Mouse (Mus musculus) CH12.LX (cell line): ENCODE measurements at regions not wholly inside any gene's neighbourhood (a gene's known extent, or its start where the extent isn't known, plus 50 kb on each side); places are given as distances from the start of the nearest gene placed in this dataset.

Source experiments
- DNase-seq: peaks from one replicate; pipeline ENCODE4 v3.0.0-alpha.2; 2013; ENCODE audit errors: extremely low read depth
- H3K27ac ChIP-seq: 2 replicates; pipeline ENCODE4 v1.5.1; 2012; ENCODE audit warnings: low read depth, mild to moderate bottlenecking, control low read depth, moderate library complexity; ENCODE audit not compliant: insufficient read depth
- H3K27me3 ChIP-seq: replicated peaks from 2 replicates; pipeline ENCODE3; 2012; ENCODE audit warnings: inconsistent platforms
- H3K36me3 ChIP-seq, 2 experiments: replicated peaks in 1 of 2; 2 replicates each; pipeline versions ENCODE3 to v1.6.1; 2012; ENCODE audit warnings: inconsistent platforms in 1 of 2, low read length in 1 of 2, mild to moderate bottlenecking in 1 of 2, mixed read lengths in 1 of 2, moderate library complexity in 1 of 2; ENCODE audit not compliant: control insufficient read depth in 1 of 2, insufficient read depth in 1 of 2
- H3K4me1 ChIP-seq, 2 experiments: 2 replicates each; pipeline ENCODE4 v1.6.1; 2012; ENCODE audit warnings: inconsistent platforms in 1 of 2, moderate library complexity in 1 of 2; ENCODE audit not compliant: insufficient read depth in 2 of 2, control insufficient read depth in 1 of 2
- H3K4me2 ChIP-seq: 2 replicates; pipeline ENCODE4 v1.6.1; 2012; ENCODE audit warnings: low read depth, mild to moderate bottlenecking, control low read depth; ENCODE audit not compliant: poor library complexity, insufficient read depth, severe bottlenecking
- H3K4me3 ChIP-seq, 3 experiments: fragments of 150-350 bp in 1 of 3; sonication (generic) in 1 of 3; replicated peaks in 1 of 3; 2 replicates each; pipeline versions ENCODE3 to v1.5.1; 2011 to 2012; ENCODE audit warnings: low read depth in 2 of 3, low read length in 2 of 3, mild to moderate bottlenecking in 2 of 3, moderate library complexity in 2 of 3, control low read depth in 1 of 3, improper control_type of control experiment in 1 of 3, inconsistent platforms in 1 of 3, mixed read lengths in 1 of 3; ENCODE audit not compliant: poor library complexity in 1 of 3
- H3K79me2 ChIP-seq: replicated peaks from 2 replicates; pipeline ENCODE4 v1.6.1; 2012; ENCODE audit warnings: mild to moderate bottlenecking, moderate library complexity; ENCODE audit not compliant: control insufficient read depth, poor library complexity, insufficient read depth, severe bottlenecking; ENCODE audit errors: extremely low read depth
- H3K9ac ChIP-seq: 2 replicates; pipeline ENCODE4 v1.6.1; 2012; ENCODE audit warnings: low read depth, mild to moderate bottlenecking, control low read depth, moderate library complexity; ENCODE audit not compliant: insufficient read depth
- H3K9me3 ChIP-seq: replicated peaks from 2 replicates; pipeline ENCODE3; 2012; ENCODE audit warnings: low read length, inconsistent platforms, mixed read lengths
- CHD1 ChIP-seq: IDR thresholded peaks from 2 replicates; pipeline ENCODE4 v1.6.1; 2012; ENCODE audit warnings: low read depth, low read length, improper control_type of control experiment, inconsistent platforms
- E2F4 ChIP-seq: IDR thresholded peaks from 2 replicates; pipeline ENCODE4 v1.6.1; 2011; ENCODE audit warnings: low read depth, low read length, improper control_type of control experiment; ENCODE audit not compliant: insufficient replicate concordance
- ELF1 ChIP-seq: IDR thresholded peaks from 2 replicates; pipeline ENCODE4 v1.6.1; 2014; ENCODE audit warnings: low read depth, mild to moderate bottlenecking, inconsistent platforms, low read length, improper control_type of control experiment
- GABPA ChIP-seq: IDR thresholded peaks from 2 replicates; pipeline ENCODE4 v1.6.1; 2012; ENCODE audit warnings: low read depth, low read length, improper control_type of control experiment, inconsistent platforms; ENCODE audit not compliant: insufficient replicate concordance
- HCFC1 ChIP-seq: IDR thresholded peaks from 2 replicates; pipeline ENCODE4 v1.6.1; 2012; ENCODE audit warnings: low read depth, mild to moderate bottlenecking, inconsistent platforms, low read length, improper control_type of control experiment
- IRF4 ChIP-seq: IDR thresholded peaks from 2 replicates; pipeline ENCODE4 v1.6.1; 2014; ENCODE audit warnings: low read depth, mild to moderate bottlenecking, inconsistent platforms, low read length, improper control_type of control experiment
- MAZ ChIP-seq: IDR thresholded peaks from 2 replicates; pipeline ENCODE4 v1.6.1; 2012; ENCODE audit warnings: low read depth, mild to moderate bottlenecking, inconsistent platforms, low read length, improper control_type of control experiment, moderate library complexity
- MXI1 ChIP-seq: IDR thresholded peaks from 2 replicates; pipeline ENCODE4 v1.6.1; 2011; ENCODE audit warnings: mild to moderate bottlenecking, low read depth, low read length, improper control_type of control experiment
- MYC ChIP-seq: IDR thresholded peaks from 2 replicates; pipeline ENCODE4 v1.6.1; 2011; ENCODE audit warnings: low read depth, mild to moderate bottlenecking, improper control_type of control experiment, low read length
- POLR2AphosphoS2 ChIP-seq: IDR thresholded peaks from 2 replicates; pipeline ENCODE4 v1.6.1; 2011; ENCODE audit warnings: low read depth, low read length, improper control_type of control experiment
- SIN3A ChIP-seq: IDR thresholded peaks from 2 replicates; pipeline ENCODE4 v1.6.1; 2012; ENCODE audit warnings: low read length, improper control_type of control experiment, inconsistent platforms
- TBP ChIP-seq: conservative IDR thresholded peaks from 2 replicates; pipeline ENCODE4 v1.6.1; 2011; ENCODE audit warnings: low read depth, low read length, improper control_type of control experiment
- TCF12 ChIP-seq: IDR thresholded peaks from 2 replicates; pipeline ENCODE4 v1.6.1; 2014; ENCODE audit warnings: low read depth, mild to moderate bottlenecking, inconsistent platforms, low read length, improper control_type of control experiment
- USF2 ChIP-seq: conservative IDR thresholded peaks from 2 replicates; pipeline ENCODE4 v1.6.1; 2011; ENCODE audit warnings: low read depth, low read length, improper control_type of control experiment
- ZKSCAN1 ChIP-seq: IDR thresholded peaks from 2 replicates; pipeline ENCODE4 v1.6.1; 2012; ENCODE audit warnings: low read depth, inconsistent platforms, low read length, improper control_type of control experiment, borderline replicate concordance
- ZNF384 ChIP-seq: IDR thresholded peaks from 2 replicates; pipeline ENCODE4 v1.6.1; 2012; ENCODE audit warnings: low read depth, low read length, improper control_type of control experiment, inconsistent platforms
- dilution Hi-C: fragments of 300-500 bp; cut with MboI; formaldehyde crosslinking; loops from 2 replicates; pipeline ENCODE4 v1.14.3; 2020; ENCODE audit warnings: low sequenced_read_pairs; ENCODE audit not compliant: extremely low pct_unique_long_range_greater_than_20kb, extremely low pct_ligation_motif_present
- in situ Hi-C: fragments of 300-500 bp; cut with MboI; formaldehyde crosslinking; loops from 3 replicates; pipeline ENCODE4 v1.14.3; 2019; ENCODE audit warnings: low sequenced_read_pairs, low pct_ligation_motif_present, low pct_unique_long_range_greater_than_20kb, mixed read lengths

DNA sequence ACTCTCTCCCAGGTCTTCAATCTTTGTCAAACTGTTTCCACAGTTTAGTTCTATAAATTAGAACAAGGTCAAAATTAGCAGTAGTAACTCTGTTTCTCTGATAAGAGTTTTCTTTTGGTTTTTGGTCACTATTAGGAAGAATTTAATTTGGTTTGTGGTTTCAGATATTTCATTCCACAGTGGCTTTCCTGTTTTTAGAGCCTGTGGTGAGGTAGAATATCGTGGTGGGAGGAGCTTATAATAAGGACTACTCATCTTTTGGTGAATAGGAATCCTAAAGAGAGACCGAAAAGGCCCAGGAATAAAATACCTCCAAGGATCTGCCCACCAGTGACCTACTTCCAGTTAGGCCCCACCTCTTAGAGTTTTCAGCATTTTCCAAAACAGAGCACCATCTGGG is 125.8 kb upstream of the Fut8 start:
- TF ChIP-seq E2F4 (no peak), ZNF384 (no peak), POLR2AphosphoS2 (no peak)
- no peak overlapping the region for H3K9ac ChIP-seq
- no peaks in the 10 kb centered on the region for H3K4me1 ChIP-seq
- H3K27ac ChIP-seq: no peak overlapping the region
- H3K4me2 ChIP-seq: no peak overlapping the region
- no peak for DNase-seq
- no peaks in the 10 kb centered on the region for H3K79me2 ChIP-seq
- in situ Hi-C loops (no loop called here), dilution Hi-C loops (no loop called here)
- H3K4me3 ChIP-seq: no peak overlapping the region
- peaks cover 4% of the 10 kb centered on the region for H3K9me3 ChIP-seq
- H3K27me3 ChIP-seq: no peaks in the 10 kb centered on the region
- no peaks in the 10 kb centered on the region for H3K36me3 ChIP-seq

DNA sequence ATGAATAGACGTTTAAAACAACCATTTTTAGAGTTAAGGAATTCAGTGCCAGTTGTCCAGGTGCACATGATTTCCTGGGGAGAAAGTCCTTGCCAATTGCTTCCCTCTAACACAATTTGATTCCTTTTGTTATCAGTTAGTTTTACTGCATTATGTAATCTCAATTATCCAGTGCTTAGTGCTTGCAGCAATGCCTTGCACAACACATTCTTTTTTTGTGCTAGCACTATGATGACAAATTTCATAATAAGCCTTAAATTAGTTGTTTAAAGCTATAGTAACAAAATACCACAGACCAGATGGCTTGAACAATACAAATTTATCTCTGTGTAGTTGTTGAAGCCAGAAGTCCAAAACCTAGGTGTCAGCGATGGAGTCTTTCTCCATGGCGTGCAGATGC is 130.7 kb upstream of the Fut8 start:
- H3K79me2 ChIP-seq: no peaks in the 10 kb centered on the region
- TF ChIP-seq USF2 (no peak), MAZ (no peak), SIN3A (no peak), CHD1 (no peak), IRF4 (no peak), ELF1 (no peak), TBP (no peak), ZKSCAN1 (no peak), GABPA (no peak), HCFC1 (no peak), MYC (no peak), MXI1 (no peak), TCF12 (no peak)
- TF ChIP-seq, all 38 proteins: peak for 0
- dilution Hi-C loops: no loop called here

More for the DNA sequence above, 130.7 kb upstream of the Fut8 start:
- in situ Hi-C loops: no loop called here
- Histone ChIP-seq H3K27ac (no peak overlapping the region), H3K9ac (no peak overlapping the region), H3K4me2 (no peak overlapping the region), H3K4me1 (peaks cover 0 to 10% of the 10 kb centered on the region in 2 experiments; a peak in 2 of 4 replicates), H3K4me3 (no peak overlapping the region), H3K9me3 (no peaks in the 10 kb centered on the region), H3K36me3 (no peaks in the 10 kb centered on the region), H3K27me3 (no peaks in the 10 kb centered on the region)
- no peak for DNase-seq
